Mouse (Mus musculus) embryonic facial prominence, embryonic 13.5 days (tissue): ENCODE data around the gene Epc2. TPM values are rescaled to one million over a fixed set of nuclear protein-coding genes. Genes with fewer than 3 reads are reported as not detected.

Experiments used
- ATAC-seq: fragments of 200-750 bp; cut with Nextera tagmentation; 2 replicates; pipeline ENCODE4 v1.8.0; 2017; ENCODE audit warnings: low read depth; ENCODE audit not compliant: insufficient number of reproducible peaks, insufficient read depth, low FRiP score, low TSS enrichment
- H3K27ac ChIP-seq: fragments of 300-500 bp; sonication (generic); 2 replicates; pipeline ENCODE4 v1.5.1; 2015; ENCODE audit warnings: moderate library complexity, mild to moderate bottlenecking, inconsistent platforms
- H3K27me3 ChIP-seq: fragments of 300-500 bp; sonication (generic); 2 replicates; pipeline ENCODE4 v1.6.1; 2015; ENCODE audit warnings: mild to moderate bottlenecking, inconsistent platforms
- H3K36me3 ChIP-seq: fragments of 300-500 bp; sonication (generic); 2 replicates; pipeline ENCODE4 v1.6.1; 2015; ENCODE audit warnings: mild to moderate bottlenecking, inconsistent platforms
- H3K4me1 ChIP-seq: fragments of 300-500 bp; sonication (generic); 2 replicates; pipeline ENCODE4 v1.6.1; 2015; ENCODE audit warnings: inconsistent platforms
- H3K4me2 ChIP-seq: fragments of 300-500 bp; sonication (generic); 2 replicates; pipeline ENCODE4 v1.6.1; 2015; ENCODE audit warnings: moderate library complexity, mild to moderate bottlenecking, inconsistent platforms
- H3K4me3 ChIP-seq: fragments of 300-500 bp; sonication (generic); 2 replicates; pipeline ENCODE4 v1.5.1; 2015; ENCODE audit warnings: mild to moderate bottlenecking, inconsistent platforms
- H3K9ac ChIP-seq: fragments of 300-500 bp; sonication (generic); 2 replicates; pipeline ENCODE4 v1.6.1; 2015; ENCODE audit warnings: mild to moderate bottlenecking, inconsistent platforms
- H3K9me3 ChIP-seq: fragments of 300-500 bp; sonication (generic); 2 replicates; pipeline ENCODE4 v1.6.1; 2016; ENCODE audit warnings: inconsistent platforms
- WGBS: fragments of 180-500 bp; shearing (Covaris S2); methylation state at CpG from one replicate; pipeline ENCODE4 v1.1.7; 2015; ENCODE audit warnings: mixed read lengths; 5-methylcytosine and 5-hydroxymethylcytosine counted together
- polyA plus RNA-seq: library from polyadenylated mRNA; unstranded; fragments of >200 nt; fragmentation: Nextera tagmentation; extraction: Ambion mirVana; gene quantifications from 2 replicates; pipeline ENCODE4 v1.2.1, GENCODE M21; 2015

The Epc2 gene
- polyA plus RNA-seq, 1 experiment from 2014 or later = 9.4 TPM

DNA sequence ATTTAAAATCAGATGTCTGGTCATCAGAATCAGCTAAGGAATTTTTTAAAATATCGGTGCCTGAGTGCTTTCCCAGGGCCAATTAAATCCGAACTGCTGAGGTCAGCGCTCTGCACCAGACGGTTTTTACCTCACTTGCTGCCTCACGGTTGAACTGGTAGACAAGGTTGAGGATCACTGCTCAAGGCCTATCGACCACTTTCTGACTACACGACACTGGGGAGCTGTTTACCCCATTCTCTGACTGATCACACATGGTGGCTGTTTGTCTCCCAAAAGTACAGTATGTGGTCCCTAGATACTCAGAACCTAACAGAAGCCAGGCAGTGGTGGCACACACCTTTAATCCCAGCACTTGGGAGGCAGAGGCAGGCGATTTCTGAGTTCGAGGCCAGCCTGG, 121.4 kb downstream of the Epc2 start:
- H3K4me2 ChIP-seq = peak overlapping the region; percentile 49
- peak overlapping the region; percentile 15; the same call in 1 of the 2 replicates for H3K4me3 ChIP-seq
- H3K27ac ChIP-seq = no peak overlapping the region
- H3K27me3 ChIP-seq = no peaks in the 10 kb centered on the region
- no peaks in the 10 kb centered on the region for H3K9me3 ChIP-seq
- H3K36me3 ChIP-seq = no peaks in the 10 kb centered on the region
- ATAC-seq = no peak
- peaks cover 42% of the 10 kb centered on the region for H3K4me1 ChIP-seq
- H3K9ac ChIP-seq = 0 out of 2 replicates have a peak overlapping the region, but pooled peaks have one; percentile 40
- 61% methylated on average over 9 of the region's 9 CpGs for WGBS

DNA sequence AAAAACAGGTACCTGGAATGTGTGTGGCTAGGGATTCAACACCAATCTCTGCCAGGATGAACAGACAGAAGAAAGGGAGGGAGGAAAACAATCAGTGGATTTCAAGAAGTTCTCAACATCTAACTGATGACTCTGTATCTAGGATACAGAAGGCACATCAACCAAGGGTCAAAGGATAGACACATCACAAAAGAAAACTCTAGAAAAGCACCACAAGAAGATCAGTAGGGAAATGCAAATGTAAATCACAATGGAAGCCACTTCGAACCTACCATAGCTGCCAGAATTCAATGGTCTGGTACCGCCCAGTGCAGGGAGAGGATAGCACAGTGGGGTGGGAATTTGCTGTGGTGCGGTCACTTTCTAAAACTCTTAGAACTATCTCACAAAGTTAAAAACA, 122.0 kb downstream of the Epc2 start:
- Histone ChIP-seq H3K36me3 (no peaks in the 10 kb centered on the region), H3K27ac (no peak overlapping the region), H3K9ac (no peak overlapping the region), H3K27me3 (no peaks in the 10 kb centered on the region), H3K4me2 (no peak overlapping the region), H3K4me3 (no peak overlapping the region), H3K4me1 (peaks cover 42% of the 10 kb centered on the region), H3K9me3 (no peaks in the 10 kb centered on the region)
- 94% methylated on average over 3 of the region's 3 CpGs for WGBS
- ATAC-seq = no peak

DNA sequence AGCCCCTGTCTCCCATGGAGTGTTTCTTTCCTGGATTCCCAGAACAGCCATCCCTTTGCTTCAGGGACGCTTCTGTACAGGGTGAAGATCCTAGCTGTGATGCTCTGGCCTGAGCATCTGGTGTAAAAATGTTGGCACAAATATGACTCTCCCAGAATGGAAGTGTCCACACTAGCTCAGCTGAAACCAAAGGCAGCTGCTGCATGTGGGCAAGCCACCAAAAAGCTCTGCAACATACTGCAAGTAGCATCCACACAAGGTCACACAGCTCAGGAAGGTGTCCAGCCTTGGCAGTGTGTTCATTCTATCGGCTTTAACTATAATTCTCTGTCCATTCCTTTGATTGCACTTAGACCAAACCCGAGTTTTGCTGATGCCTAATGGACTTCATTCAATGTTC, 129.3 kb downstream of the Epc2 start:
- H3K9me3 ChIP-seq = no peaks in the 10 kb centered on the region
- H3K4me2 ChIP-seq = no peak overlapping the region
- no peaks in the 10 kb centered on the region for H3K27me3 ChIP-seq
- no peak overlapping the region for H3K27ac ChIP-seq
- H3K9ac ChIP-seq = no peak overlapping the region
- 87% methylated on average over 3 of the region's 3 CpGs for WGBS
- no peaks in the 10 kb centered on the region for H3K36me3 ChIP-seq
- H3K4me3 ChIP-seq = no peak overlapping the region
- no peak for ATAC-seq
- no peaks in the 10 kb centered on the region for H3K4me1 ChIP-seq

DNA sequence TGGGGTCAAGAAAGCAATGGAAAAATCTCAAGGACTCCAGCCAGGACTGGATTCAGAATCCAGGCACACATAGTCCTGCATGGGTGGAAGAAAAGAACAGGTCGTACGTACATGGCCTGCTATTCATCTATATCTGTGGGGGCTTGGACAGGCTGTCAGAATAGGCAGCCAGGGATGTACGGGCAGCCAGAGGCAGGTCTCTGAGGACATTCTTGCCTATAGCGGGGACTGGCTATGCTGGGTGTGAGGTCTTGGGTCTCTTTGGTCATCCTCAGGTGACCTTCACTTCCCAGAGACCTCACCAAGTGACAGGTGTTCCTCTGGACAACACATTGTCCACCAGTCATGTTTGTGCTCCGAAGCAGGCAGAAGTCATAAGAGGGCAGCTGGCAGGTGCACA, 131.3 kb downstream of the Epc2 start:
- Histone ChIP-seq H3K36me3 (no peaks in the 10 kb centered on the region), H3K4me1 (no peaks in the 10 kb centered on the region), H3K9me3 (no peaks in the 10 kb centered on the region), H3K27me3 (no peaks in the 10 kb centered on the region), H3K27ac (no peak overlapping the region), H3K9ac (no peak overlapping the region), H3K4me2 (no peak overlapping the region), H3K4me3 (no peak overlapping the region)
- no peak for ATAC-seq
- WGBS = 90% methylated on average over 5 of the region's 5 CpGs

DNA sequence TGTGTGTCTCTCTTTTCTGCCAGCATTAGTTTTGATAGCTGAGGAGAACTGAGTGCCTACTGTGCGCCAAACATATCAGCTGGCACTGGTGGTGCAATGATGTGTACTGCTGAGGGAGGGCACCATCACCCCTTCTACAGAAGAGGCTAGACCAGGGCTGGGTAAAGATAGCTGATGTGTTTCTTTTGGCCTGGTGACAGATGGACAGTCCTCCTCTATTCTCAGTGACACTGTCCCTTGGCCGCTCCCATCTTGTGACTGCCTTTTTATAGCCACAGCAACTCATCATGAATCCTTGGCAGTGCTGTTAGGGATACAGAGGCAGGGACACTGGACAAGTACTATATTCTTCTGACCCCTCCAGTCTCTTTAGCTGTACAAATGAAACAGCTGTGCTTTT, 132.0 kb downstream of the Epc2 start:
- Histone ChIP-seq H3K4me1 (no peaks in the 10 kb centered on the region), H3K36me3 (no peaks in the 10 kb centered on the region), H3K9ac (no peak overlapping the region), H3K4me3 (no peak overlapping the region), H3K27ac (no peak overlapping the region), H3K27me3 (no peaks in the 10 kb centered on the region), H3K4me2 (no peak overlapping the region), H3K9me3 (no peaks in the 10 kb centered on the region)
- 94% methylated on average over 2 of the region's 2 CpGs for WGBS
- ATAC-seq = no peak

DNA sequence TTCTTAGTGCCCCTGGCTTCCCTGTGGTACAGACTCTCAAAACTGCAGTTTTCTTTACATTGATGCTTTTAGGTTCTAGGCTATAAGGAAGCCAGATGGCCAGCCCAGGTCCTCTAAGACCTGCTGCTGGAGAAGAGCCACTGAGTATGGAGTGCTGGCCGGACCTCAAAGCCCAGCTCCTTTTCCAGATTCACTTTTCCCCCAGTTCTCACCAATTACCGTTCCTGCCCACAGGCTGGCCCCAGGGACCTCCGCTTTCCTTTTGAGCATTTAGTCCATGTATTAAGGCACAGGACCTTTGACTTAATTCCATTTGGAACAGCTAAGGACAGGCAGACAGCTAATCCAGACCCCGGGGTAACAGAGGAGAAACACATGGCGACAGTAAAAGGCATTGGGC, 139.2 kb downstream of the Epc2 start:
- H3K27me3 ChIP-seq = no peaks in the 10 kb centered on the region
- H3K4me3 ChIP-seq = no peak overlapping the region
- no peak overlapping the region for H3K27ac ChIP-seq
- H3K4me2 ChIP-seq = no peak overlapping the region
- no peaks in the 10 kb centered on the region for H3K36me3 ChIP-seq
- ATAC-seq = no peak
- peaks cover 10% of the 10 kb centered on the region; the same call in 1 of the 2 replicates for H3K4me1 ChIP-seq
- H3K9me3 ChIP-seq = no peaks in the 10 kb centered on the region
- WGBS = 59% methylated on average over 5 of the region's 5 CpGs
- H3K9ac ChIP-seq = no peak overlapping the region

DNA sequence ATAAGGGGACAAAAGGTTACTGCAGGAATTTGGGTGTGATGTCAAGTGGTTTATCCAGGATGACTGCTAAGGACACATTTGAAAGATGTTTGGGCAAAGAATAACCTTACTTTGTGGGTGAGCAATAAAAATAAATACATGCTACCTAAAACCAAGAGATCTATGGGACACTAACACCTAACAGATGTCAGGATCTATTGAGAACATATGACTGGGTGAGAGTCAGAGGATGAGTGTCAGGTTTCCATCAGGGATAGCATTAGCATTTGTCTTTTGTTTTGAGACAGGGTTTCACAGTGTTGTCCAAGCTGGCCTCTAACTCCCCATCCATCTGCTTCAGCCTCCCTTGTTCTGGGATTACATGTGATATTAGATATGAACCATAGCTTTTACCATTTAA, 141.6 kb downstream of the Epc2 start:
- Histone ChIP-seq H3K27ac (no peak overlapping the region), H3K36me3 (no peaks in the 10 kb centered on the region), H3K9me3 (no peaks in the 10 kb centered on the region), H3K27me3 (no peaks in the 10 kb centered on the region), H3K4me2 (no peak overlapping the region), H3K4me1 (peaks cover 10% of the 10 kb centered on the region; the same call in 1 of the 2 replicates), H3K9ac (no peak overlapping the region), H3K4me3 (no peak overlapping the region)
- ATAC-seq = no peak

DNA sequence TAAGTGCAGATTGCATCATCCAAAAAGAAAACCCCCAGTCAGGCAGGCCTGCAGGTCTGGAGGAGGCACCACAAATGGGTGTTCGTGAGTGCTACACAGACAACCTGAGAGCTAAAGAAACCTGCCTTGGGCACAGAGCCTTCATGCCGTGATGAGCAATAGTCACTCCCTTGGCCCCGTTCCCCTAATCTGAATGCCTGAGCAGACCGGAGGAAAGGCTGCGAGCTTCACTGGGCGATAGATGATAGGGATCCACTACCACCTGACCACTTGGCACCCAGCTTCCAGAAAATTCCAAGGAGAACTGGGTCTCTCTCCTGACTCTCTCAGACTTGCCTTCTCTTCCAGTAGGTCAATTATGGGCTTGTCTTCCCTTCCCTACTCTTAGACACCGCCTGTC, 143.6 kb downstream of the Epc2 start:
- Histone ChIP-seq H3K27me3 (no peaks in the 10 kb centered on the region), H3K4me3 (no peak overlapping the region), H3K9me3 (no peaks in the 10 kb centered on the region), H3K4me2 (no peak overlapping the region), H3K27ac (no peak overlapping the region), H3K4me1 (peaks cover 10% of the 10 kb centered on the region; the same call in 1 of the 2 replicates), H3K36me3 (no peaks in the 10 kb centered on the region), H3K9ac (no peak overlapping the region)
- 86% methylated on average over 7 of the region's 7 CpGs for whole genome bisulfite sequencing
- no peak for ATAC-seq

DNA sequence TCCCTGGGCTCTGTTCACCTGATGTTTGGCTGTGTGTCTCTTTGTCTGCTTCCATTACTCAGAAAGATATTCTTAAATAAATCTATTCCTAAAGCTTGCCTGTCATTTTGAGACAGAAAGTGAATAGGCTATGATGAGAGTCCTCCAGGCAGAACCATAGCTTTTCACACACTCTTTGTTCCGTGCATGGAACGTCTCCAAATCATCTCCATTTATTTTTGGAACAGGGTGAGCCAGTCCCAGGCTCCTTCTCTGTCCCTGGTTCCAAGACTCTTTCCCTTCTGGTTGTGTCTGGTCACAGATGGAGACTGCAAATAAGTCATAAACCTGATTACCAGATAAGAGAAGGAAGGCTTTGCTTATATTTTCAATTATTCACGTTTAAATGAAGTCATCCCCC, 145.0 kb downstream of the Epc2 start:
- Histone ChIP-seq H3K27ac (no peak overlapping the region), H3K4me3 (no peak overlapping the region), H3K9me3 (no peaks in the 10 kb centered on the region), H3K4me1 (peaks cover 10% of the 10 kb centered on the region; the same call in 1 of the 2 replicates), H3K27me3 (no peaks in the 10 kb centered on the region), H3K9ac (no peak overlapping the region), H3K36me3 (no peaks in the 10 kb centered on the region), H3K4me2 (no peak overlapping the region)
- WGBS = 77% methylated on average over 3 of the region's 3 CpGs
- no peak for ATAC-seq

DNA sequence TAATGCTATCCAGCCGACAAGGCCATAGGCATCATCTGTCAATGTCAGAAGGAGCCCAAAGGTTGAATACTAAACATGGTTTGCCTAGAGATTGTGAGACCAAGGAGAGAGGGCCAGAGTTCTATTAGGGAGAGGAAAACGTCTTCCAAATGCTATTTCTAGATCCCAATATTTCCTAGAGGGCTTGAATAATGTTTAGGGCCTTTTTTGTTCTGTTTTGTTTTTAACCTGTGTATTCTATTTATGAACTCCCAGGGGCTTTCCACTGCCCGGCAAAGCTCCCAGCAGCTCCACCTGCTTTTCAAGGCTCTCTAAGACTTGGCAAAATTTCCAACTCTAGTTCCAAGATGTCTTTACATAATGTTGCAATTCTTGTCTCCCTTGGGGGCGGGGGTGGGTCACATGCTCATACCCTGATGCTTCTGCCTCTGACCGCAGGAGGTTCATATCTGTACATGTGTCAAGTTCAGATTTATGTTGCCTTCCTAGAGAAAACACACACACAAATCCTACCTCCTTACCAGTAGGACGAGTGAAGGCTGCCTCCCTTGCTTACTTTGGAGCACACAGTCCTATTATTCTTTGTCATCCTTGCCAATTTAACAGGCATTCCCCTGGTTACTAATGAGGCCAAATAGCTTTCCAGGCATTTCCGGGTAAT, 148.9 kb downstream of the Epc2 start:
- no peak overlapping the region for H3K4me2 ChIP-seq
- H3K9ac ChIP-seq = no peak overlapping the region
- no peak overlapping the region for H3K4me3 ChIP-seq
- H3K4me1 ChIP-seq = no peaks in the 10 kb centered on the region
- H3K27me3 ChIP-seq = no peaks in the 10 kb centered on the region
- H3K27ac ChIP-seq = no peak overlapping the region
- WGBS = 63% methylated on average over 7 of the region's 7 CpGs
- no peak for ATAC-seq
- no peaks in the 10 kb centered on the region for H3K9me3 ChIP-seq
- no peaks in the 10 kb centered on the region for H3K36me3 ChIP-seq
